Mouse (Mus musculus): Measurements from ENCODE around the gene Opn1sw. TPM values are rescaled to one million over a fixed set of nuclear protein-coding genes. Genes with fewer than 3 reads are reported as not detected.

Opn1sw gene
- total RNA-seq, 2 experiments from 2014 or later: not detected

DNA sequence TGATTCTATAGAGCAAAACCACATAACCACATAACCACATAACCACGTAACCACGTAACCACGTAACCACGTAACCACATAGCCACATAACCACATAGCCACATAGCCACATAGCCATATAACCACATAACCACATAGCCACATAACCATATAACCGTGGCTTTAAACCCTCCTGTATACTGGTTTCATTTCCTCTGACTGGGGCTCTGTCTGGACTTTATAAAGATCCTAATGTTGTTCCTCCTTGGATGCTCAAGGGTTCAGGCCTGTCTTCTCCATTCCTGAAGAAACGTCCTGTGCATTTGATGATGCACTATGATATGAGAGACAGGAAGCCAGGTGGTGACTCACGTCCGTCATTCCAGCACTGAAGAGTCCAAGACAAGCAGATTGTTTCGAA, 61.3 kb downstream of the Opn1sw start:
- no peak for DNase-seq

Small RNA genes within 50 kb of the gene (microRNA-seq; reads per million reads assigned to microRNA genes)
- not detected for gene Gm26220
- not detected for gene Gm44354

Other genes with a start within 250 kb of the Opn1sw start
- 10 to 100 TPM; 21.4 to 29.1 TPM for gene Rbm28, start 223.5 kb downstream of the Opn1sw start, total RNA-seq (2021)
- 1 to 10 TPM; 4.2 to 5.6 TPM for gene Prrt4, start 208.9 kb downstream of the Opn1sw start, total RNA-seq (2021)
- gene Impdh1, start 172.1 kb downstream of the Opn1sw start, total RNA-seq (2021): 100 to 1,000 TPM; 351 to 403 TPM
- 10 to 100 TPM in 1 of 2 experiments, 1 to 10 TPM in 1; 9.5 to 14.1 TPM for gene Hilpda, start 116.0 kb downstream of the Opn1sw start, total RNA-seq (2021)
- under 1 TPM in 1 of 2 experiments, not detected in 1; 0.70 TPM for gene Fam71f2, start 108.9 kb downstream of the Opn1sw start, total RNA-seq (2021)
- gene Fam71f1, start 69.3 kb downstream of the Opn1sw start, total RNA-seq (2021): not detected
- 100 to 1,000 TPM; 194 TPM for gene Calu, start 40.4 kb downstream of the Opn1sw start, total RNA-seq (2021)
- gene Ccdc136, start 7.8 kb upstream of the Opn1sw start, total RNA-seq (2021): 1 to 10 TPM; 3.5 to 6.7 TPM
- gene Flnc, start 44.8 kb upstream of the Opn1sw start, total RNA-seq (2021): 10 to 100 TPM; 17.6 to 41.6 TPM
- gene Atp6v1f, start 79.2 kb upstream of the Opn1sw start, total RNA-seq (2021): 100 to 1,000 TPM; 183 to 191 TPM
- under 1 TPM in 1 of 2 experiments, not detected in 1; 0.45 TPM for gene Atp6v1fnb, start 83.0 kb upstream of the Opn1sw start, total RNA-seq (2021)
- gene Kcp, start 119.5 kb upstream of the Opn1sw start, total RNA-seq (2021): 1 to 10 TPM; 7.0 to 7.1 TPM
- gene Irf5, start 138.2 kb upstream of the Opn1sw start, total RNA-seq (2021): 1 to 10 TPM; 3.8 to 4.8 TPM
- 10 to 100 TPM; 48.8 to 61.1 TPM for gene Tnpo3, start 221.4 kb upstream of the Opn1sw start, total RNA-seq (2021)

All from adrenal gland, postnatal 10 days (tissue).